Mouse (Mus musculus) embryonic facial prominence, embryonic 14.5 days (tissue): ENCODE results near the gene Slc2a8. TPM values are rescaled to one million over a fixed set of nuclear protein-coding genes. Genes with fewer than 3 reads are reported as not detected.

Experiments used
- ATAC-seq: fragments of 200-750 bp; cut with Nextera tagmentation; 2 replicates; pipeline ENCODE4 v1.8.0; 2017; ENCODE audit warnings: low read depth, moderate number of reproducible peaks, moderate TSS enrichment
- DNase-seq: peaks from one replicate; pipeline ENCODE4 v3.0.0-alpha.2; 2015; ENCODE audit warnings: low spot score
- H3K27ac ChIP-seq: fragments of 300-500 bp; sonication (generic); replicated peaks from 2 replicates; pipeline ENCODE4 v1.5.1; 2014; ENCODE audit warnings: low read depth, mild to moderate bottlenecking, low read length, moderate library complexity
- H3K27me3 ChIP-seq: fragments of 300-500 bp; sonication (generic); replicated peaks from 2 replicates; pipeline ENCODE4 v1.6.1; 2014; ENCODE audit warnings: low read length; ENCODE audit not compliant: control insufficient read depth, insufficient read depth
- H3K36me3 ChIP-seq: fragments of 300-500 bp; sonication (generic); 2 replicates; pipeline ENCODE4 v1.6.1; 2014; ENCODE audit warnings: low read length, mixed read lengths; ENCODE audit not compliant: control insufficient read depth, insufficient read depth
- H3K4me1 ChIP-seq: fragments of 300-500 bp; sonication (generic); 2 replicates; pipeline ENCODE4 v1.6.1; 2014; ENCODE audit warnings: antibody characterized with exemption, low read length; ENCODE audit not compliant: control insufficient read depth, insufficient read depth
- H3K4me2 ChIP-seq: fragments of 300-500 bp; sonication (generic); 2 replicates; pipeline ENCODE4 v1.6.1; 2014; ENCODE audit warnings: low read depth, mild to moderate bottlenecking, low read length, moderate library complexity, mixed read lengths
- H3K4me3 ChIP-seq: fragments of 300-500 bp; sonication (generic); 2 replicates; pipeline ENCODE4 v1.5.1; 2014; ENCODE audit warnings: low read depth, mild to moderate bottlenecking, low read length
- H3K9ac ChIP-seq: fragments of 300-500 bp; sonication (generic); 2 replicates; pipeline ENCODE4 v1.6.1; 2014; ENCODE audit warnings: low read depth, mild to moderate bottlenecking, low read length, moderate library complexity, mixed read lengths
- H3K9me3 ChIP-seq: fragments of 300-500 bp; sonication (generic); 2 replicates; pipeline ENCODE4 v1.6.1; 2016; ENCODE audit warnings: low read length; ENCODE audit not compliant: control insufficient read depth
- WGBS: fragments of 180-500 bp; shearing (Covaris S2); extraction: QIAGEN DNeasy Blood & Tissue Kit; methylation state at CpG from one replicate; pipeline ENCODE4 v1.1.7; 2014; 5-methylcytosine and 5-hydroxymethylcytosine counted together
- polyA plus RNA-seq: library from polyadenylated mRNA; unstranded; fragments of >200 nt; fragmentation: Nextera tagmentation; extraction: Ambion mirVana; gene quantifications from 2 replicates; pipeline ENCODE4 v1.2.1, GENCODE M21; 2014

The Slc2a8 gene
- polyA plus RNA-seq, 1 experiment from 2014 or later = 12.2 TPM

GRCm38 (mm10) chr2:33002144-33002543 lies 20.3 kb upstream of the Slc2a8 start:
- ATAC-seq (no peak), DNase-seq (no peak)
- no peaks in the 10 kb centered on the region for H3K9me3 ChIP-seq
- H3K4me2 ChIP-seq = no peak overlapping the region
- no peaks in the 10 kb centered on the region for H3K4me1 ChIP-seq
- H3K9ac ChIP-seq = no peak overlapping the region
- 91% methylated on average over 7 of the region's 7 CpGs for WGBS
- H3K27me3 ChIP-seq = no peaks in the 10 kb centered on the region
- H3K4me3 ChIP-seq = no peak overlapping the region
- no peaks in the 10 kb centered on the region for H3K36me3 ChIP-seq
- no peak overlapping the region for H3K27ac ChIP-seq

- DNase-seq (no peak), ATAC-seq (no peak)
- no peak overlapping the region for H3K4me3 ChIP-seq
- H3K27ac ChIP-seq = no peak overlapping the region
- H3K4me1 ChIP-seq = no peaks in the 10 kb centered on the region
- H3K4me2 ChIP-seq = no peak overlapping the region
- WGBS = 92% methylated on average over 2 of the region's 2 CpGs
- no peaks in the 10 kb centered on the region for H3K36me3 ChIP-seq
- H3K9ac ChIP-seq = no peak overlapping the region
- H3K27me3 ChIP-seq = no peaks in the 10 kb centered on the region
- no peaks in the 10 kb centered on the region for H3K9me3 ChIP-seq
Observed at GRCm38 (mm10) chr2:32999752-33000151, 17.9 kb upstream of the Slc2a8 start.

- no peak for DNase-seq
- no peaks in the 10 kb centered on the region for H3K27me3 ChIP-seq
- WGBS = 72% methylated on average over 4 of the region's 4 CpGs
Observed at GRCm38 (mm10) chr2:32997792-32998191, 15.9 kb upstream of the Slc2a8 start.

GRCm38 (mm10) chr2:32997081-32997480 lies 15.2 kb upstream of the Slc2a8 start:
- ATAC-seq (no peak), DNase-seq (no peak)
- Histone ChIP-seq H3K9me3 (no peaks in the 10 kb centered on the region), H3K4me1 (no peaks in the 10 kb centered on the region), H3K9ac (no peak overlapping the region), H3K4me2 (no peak overlapping the region), H3K27me3 (no peaks in the 10 kb centered on the region), H3K36me3 (no peaks in the 10 kb centered on the region), H3K27ac (no peak overlapping the region), H3K4me3 (no peak overlapping the region)
- WGBS = 74% methylated on average over 6 of the region's 6 CpGs

More at GRCm38 (mm10) chr2:32997792-32998191, 15.9 kb upstream of the Slc2a8 start:
- H3K4me1 ChIP-seq = no peaks in the 10 kb centered on the region
- no peak overlapping the region for H3K9ac ChIP-seq
- no peaks in the 10 kb centered on the region for H3K9me3 ChIP-seq
- no peak overlapping the region for H3K4me3 ChIP-seq
- no peak for ATAC-seq
- no peaks in the 10 kb centered on the region for H3K36me3 ChIP-seq
- no peak overlapping the region for H3K4me2 ChIP-seq
- no peak overlapping the region for H3K27ac ChIP-seq

- no peaks in the 10 kb centered on the region for H3K36me3 ChIP-seq
- H3K4me2 ChIP-seq = no peak overlapping the region
- H3K9me3 ChIP-seq = no peaks in the 10 kb centered on the region
- no peak overlapping the region for H3K27ac ChIP-seq
- H3K9ac ChIP-seq = no peak overlapping the region
- 42% methylated on average over 6 of the region's 6 CpGs for WGBS
- ATAC-seq (no peak), DNase-seq (no peak)
- no peaks in the 10 kb centered on the region for H3K27me3 ChIP-seq
- no peak overlapping the region for H3K4me3 ChIP-seq
- no peaks in the 10 kb centered on the region for H3K4me1 ChIP-seq
Observed at GRCm38 (mm10) chr2:32992130-32992529, 10.2 kb upstream of the Slc2a8 start.

- ATAC-seq (no peak), DNase-seq (no peak)
- no peaks in the 10 kb centered on the region for H3K4me1 ChIP-seq
- H3K4me3 ChIP-seq = no peak overlapping the region
- no peaks in the 10 kb centered on the region for H3K36me3 ChIP-seq
- no peaks in the 10 kb centered on the region for H3K9me3 ChIP-seq
- H3K9ac ChIP-seq = no peak overlapping the region
- no peak overlapping the region for H3K27ac ChIP-seq
- WGBS = 63% methylated on average over 13 of the region's 13 CpGs
- H3K4me2 ChIP-seq = no peak overlapping the region
- H3K27me3 ChIP-seq = no peaks in the 10 kb centered on the region
Observed at GRCm38 (mm10) chr2:32990167-32990832, 8.4 kb upstream of the Slc2a8 start.

- ATAC-seq = no peak
- no peak overlapping the region for H3K9ac ChIP-seq
- DNase-seq = no peak
- no peaks in the 10 kb centered on the region for H3K9me3 ChIP-seq
- WGBS = 72% methylated on average over 3 of the region's 3 CpGs
- no peaks in the 10 kb centered on the region for H3K27me3 ChIP-seq
- no peaks in the 10 kb centered on the region for H3K4me1 ChIP-seq
- H3K36me3 ChIP-seq = no peaks in the 10 kb centered on the region
- H3K27ac ChIP-seq = no peak overlapping the region
- no peak overlapping the region for H3K4me2 ChIP-seq
- H3K4me3 ChIP-seq = no peak overlapping the region
Observed at GRCm38 (mm10) chr2:32989376-32989775, 7.5 kb upstream of the Slc2a8 start.

GRCm38 (mm10) chr2:32985844-32986243 lies 4.0 kb upstream of the Slc2a8 start:
- ATAC-seq = no peak
- WGBS = 76% methylated on average over 8 of the region's 8 CpGs
- Histone ChIP-seq H3K27me3 (no peaks in the 10 kb centered on the region), H3K4me2 (no peak overlapping the region), H3K36me3 (no peaks in the 10 kb centered on the region), H3K4me3 (no peak overlapping the region), H3K4me1 (peaks cover 9% of the 10 kb centered on the region), H3K27ac (no peak overlapping the region), H3K9me3 (no peaks in the 10 kb centered on the region), H3K9ac (no peak overlapping the region)
- DNase-seq = no peak

- H3K9me3 ChIP-seq = no peaks in the 10 kb centered on the region
- ATAC-seq = no peak
- 51% methylated on average over 6 of the region's 6 CpGs for WGBS
- DNase-seq = no peak
- H3K27ac ChIP-seq = no peak overlapping the region
- H3K9ac ChIP-seq = no peak overlapping the region
- no peaks in the 10 kb centered on the region for H3K36me3 ChIP-seq
- peaks cover 11% of the 10 kb centered on the region for H3K4me1 ChIP-seq
- no peaks in the 10 kb centered on the region for H3K27me3 ChIP-seq
- H3K4me3 ChIP-seq = no peak overlapping the region
- no peak overlapping the region for H3K4me2 ChIP-seq
Observed at GRCm38 (mm10) chr2:32983617-32984016, 1.7 kb upstream of the Slc2a8 start.
